Mouse (Mus musculus): ENCODE measurements at regions not wholly inside any gene's neighbourhood (a gene's known extent, or its start where the extent isn't known, plus 50 kb on each side); places are given as distances from the start of the nearest gene placed in this dataset.

DNA sequence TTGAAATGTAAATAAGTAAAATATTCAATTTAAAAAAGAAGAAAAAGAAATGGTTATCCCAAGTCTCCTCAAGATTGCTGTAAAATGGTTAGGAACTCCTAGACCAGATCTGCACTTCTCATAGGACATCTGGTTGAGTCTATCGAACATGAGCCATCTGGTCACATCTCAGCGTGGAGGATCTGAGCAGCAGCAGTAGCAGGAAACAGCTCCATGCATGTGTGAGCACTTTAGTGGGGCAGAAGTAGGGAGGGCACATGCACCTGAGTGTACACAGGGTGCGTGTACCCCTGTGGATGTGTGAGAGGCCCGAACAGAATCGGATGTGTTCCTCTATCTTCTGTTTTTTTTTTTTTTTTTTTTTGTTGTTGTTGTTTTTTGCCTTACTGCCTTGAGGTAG, 65.2 kb upstream of the Klf13 start:
- TF ChIP-seq CTCF (IDR thresholded peaks at IDR 0.05; ENCODE audit: low read depth, low read length) (no peak), POLR2A (IDR thresholded peaks at IDR 0.05; ENCODE audit: insufficient read depth, low read length) (no peak)

Measured in ES-Bruce4 (cell line).